Mouse (Mus musculus): ENCODE measurements at regions not wholly inside any gene's neighbourhood (a gene's known extent, or its start where the extent isn't known, plus 50 kb on each side); places are given as distances from the start of the nearest gene placed in this dataset.

DNA sequence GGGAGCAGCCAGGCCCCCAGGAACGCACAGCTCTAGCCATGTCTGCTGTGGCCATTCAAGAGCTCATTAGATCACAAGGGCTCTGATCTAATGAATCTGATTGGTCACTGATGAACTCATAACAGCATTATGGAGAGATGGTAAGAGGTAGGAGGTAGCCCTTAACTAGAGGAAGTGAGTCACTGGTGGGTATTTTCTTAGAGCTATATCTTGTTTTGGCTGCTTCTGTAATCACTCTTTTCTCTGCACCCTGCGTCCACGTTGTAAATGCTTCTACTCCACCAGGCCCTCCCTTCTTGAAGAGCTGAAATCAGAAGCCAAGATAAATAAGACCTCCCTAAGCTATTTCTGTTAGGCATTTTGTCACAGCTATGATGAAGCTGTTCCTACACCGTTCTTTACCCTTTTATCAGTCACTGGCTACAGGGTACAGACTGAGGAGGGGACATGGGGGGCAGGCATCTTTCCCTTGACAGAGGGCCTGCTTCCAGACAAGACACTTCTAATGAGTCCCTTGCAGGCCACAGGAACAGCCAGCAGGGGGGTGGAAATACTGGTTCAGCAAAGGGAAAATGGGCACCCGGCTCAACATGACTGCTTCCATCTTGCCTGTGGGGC, 412.1 kb downstream of the Pdcd6ip start:
- Histone ChIP-seq H3K27ac (no peak overlapping the region), H3K36me3 (no peaks in the 10 kb centered on the region), H3K4me1 (replicated peaks) (peaks cover 9% of the 10 kb centered on the region), H3K9me3 (replicated peaks) (no peaks in the 10 kb centered on the region), H3K27me3 (no peaks in the 10 kb centered on the region), H3K4me3 (no peak overlapping the region), H3K4me2 (no peak overlapping the region), H3K9ac (no peak overlapping the region)
- peak; percentile 37 for ATAC-seq (replicated peaks; ENCODE audit: insufficient number of reproducible peaks, insufficient read depth, low FRiP score, low read depth)
- 23% methylated on average over 5 of the region's 5 CpGs for WGBS

DNA sequence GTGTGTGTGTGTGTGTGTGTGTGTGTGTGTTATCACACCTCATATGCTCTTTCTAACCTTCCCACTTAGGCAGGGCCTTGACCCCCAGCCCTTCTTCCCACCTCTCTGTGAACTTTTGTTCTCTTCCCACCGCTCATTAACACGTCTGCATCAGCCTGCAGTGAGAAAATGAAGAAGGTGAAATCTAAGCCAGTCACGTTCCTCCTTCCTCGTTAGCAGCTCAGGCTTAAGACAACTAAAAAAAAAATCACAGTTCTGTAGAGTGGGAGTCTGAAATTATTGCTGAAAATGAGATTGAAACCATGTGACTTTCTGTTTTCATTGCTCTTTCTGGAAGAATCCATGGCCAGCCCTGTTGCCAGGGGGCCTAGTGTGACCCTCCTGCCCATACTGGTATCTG, 420.7 kb downstream of the Pdcd6ip start:
- Histone ChIP-seq H3K4me3 (no peak overlapping the region), H3K36me3 (no peaks in the 10 kb centered on the region), H3K4me2 (no peak overlapping the region), H3K27me3 (no peaks in the 10 kb centered on the region), H3K27ac (no peak overlapping the region), H3K9ac (no peak overlapping the region), H3K4me1 (replicated peaks) (no peaks in the 10 kb centered on the region), H3K9me3 (replicated peaks) (no peaks in the 10 kb centered on the region)
- no peak for ATAC-seq (replicated peaks; ENCODE audit: insufficient number of reproducible peaks, insufficient read depth, low FRiP score, low read depth)
- 53% methylated on average over 4 of the region's 4 CpGs for WGBS

GRCm38 (mm10) chr9:113283244-113283643, 424.8 kb downstream of the Pdcd6ip start:
- Histone ChIP-seq H3K27ac (no peak overlapping the region), H3K4me1 (replicated peaks) (no peaks in the 10 kb centered on the region), H3K36me3 (no peaks in the 10 kb centered on the region), H3K4me3 (no peak overlapping the region), H3K9ac (no peak overlapping the region), H3K27me3 (no peaks in the 10 kb centered on the region), H3K4me2 (no peak overlapping the region), H3K9me3 (replicated peaks) (no peaks in the 10 kb centered on the region)
- 29% methylated on average over 1 of the region's 1 CpGs for WGBS
- no peak for ATAC-seq (replicated peaks; ENCODE audit: insufficient number of reproducible peaks, insufficient read depth, low FRiP score, low read depth)

DNA sequence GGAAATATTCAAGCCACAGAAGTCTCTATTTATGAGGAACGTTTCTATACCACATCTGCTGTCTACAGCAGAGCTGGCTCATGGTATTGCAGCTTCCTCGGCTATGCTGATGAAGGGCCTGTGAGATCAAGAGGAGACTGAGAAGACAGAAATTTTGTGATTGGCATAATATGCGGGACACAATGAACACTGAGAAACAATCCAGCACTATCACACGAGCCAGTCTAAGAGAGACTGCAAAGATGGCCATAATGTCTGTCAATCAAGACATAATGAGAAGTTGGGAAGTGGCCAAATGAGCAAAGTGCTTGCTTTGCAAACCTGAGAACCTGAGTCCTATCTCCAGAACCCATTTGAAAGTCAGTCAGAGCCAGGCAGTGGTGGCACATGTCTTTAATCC, 437.5 kb downstream of the Pdcd6ip start:
- H3K9me3 ChIP-seq (replicated peaks), result no peaks in the 10 kb centered on the region
- no peak for ATAC-seq (replicated peaks; ENCODE audit: insufficient number of reproducible peaks, insufficient read depth, low FRiP score, low read depth)
- no peak overlapping the region for H3K4me2 ChIP-seq
- H3K27me3 ChIP-seq, result no peaks in the 10 kb centered on the region
- no peak overlapping the region for H3K27ac ChIP-seq
- H3K4me1 ChIP-seq (replicated peaks), result no peaks in the 10 kb centered on the region
- 76% methylated on average over 4 of the region's 4 CpGs for WGBS
- no peak overlapping the region for H3K4me3 ChIP-seq
- H3K9ac ChIP-seq, result no peak overlapping the region
- no peaks in the 10 kb centered on the region for H3K36me3 ChIP-seq

DNA sequence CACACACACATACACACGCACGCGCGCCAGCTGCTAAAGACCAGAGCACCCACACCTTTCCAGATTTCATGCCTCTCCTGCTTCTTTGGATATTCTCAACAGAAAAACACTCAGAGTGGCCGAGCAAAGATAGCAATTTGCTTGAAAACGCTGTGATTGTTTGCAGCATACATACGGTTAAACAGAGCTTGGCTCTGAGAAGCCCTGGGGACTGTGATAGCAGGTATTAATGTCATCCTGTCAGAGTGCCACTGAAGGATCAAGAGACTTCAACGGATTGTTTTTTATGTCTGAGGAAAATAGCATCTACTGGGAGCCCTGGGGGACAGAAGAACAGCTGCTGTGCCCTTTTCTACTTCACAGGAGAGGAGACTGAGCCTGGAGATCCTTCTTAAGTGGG, 440.4 kb downstream of the Pdcd6ip start:
- no peaks in the 10 kb centered on the region for H3K4me1 ChIP-seq (replicated peaks)
- no peak overlapping the region for H3K27ac ChIP-seq
- no peaks in the 10 kb centered on the region for H3K9me3 ChIP-seq (replicated peaks)
- WGBS, result 72% methylated on average over 8 of the region's 8 CpGs
- H3K36me3 ChIP-seq, result no peaks in the 10 kb centered on the region
- H3K9ac ChIP-seq, result no peak overlapping the region
- H3K4me3 ChIP-seq, result no peak overlapping the region
- no peaks in the 10 kb centered on the region for H3K27me3 ChIP-seq
- ATAC-seq (replicated peaks; ENCODE audit: insufficient number of reproducible peaks, insufficient read depth, low FRiP score, low read depth), result no peak
- no peak overlapping the region for H3K4me2 ChIP-seq

GRCm38 (mm10) chr9:113263636-113264035, 444.4 kb downstream of the Pdcd6ip start:
- 76% methylated on average over 6 of the region's 6 CpGs for WGBS

DNA sequence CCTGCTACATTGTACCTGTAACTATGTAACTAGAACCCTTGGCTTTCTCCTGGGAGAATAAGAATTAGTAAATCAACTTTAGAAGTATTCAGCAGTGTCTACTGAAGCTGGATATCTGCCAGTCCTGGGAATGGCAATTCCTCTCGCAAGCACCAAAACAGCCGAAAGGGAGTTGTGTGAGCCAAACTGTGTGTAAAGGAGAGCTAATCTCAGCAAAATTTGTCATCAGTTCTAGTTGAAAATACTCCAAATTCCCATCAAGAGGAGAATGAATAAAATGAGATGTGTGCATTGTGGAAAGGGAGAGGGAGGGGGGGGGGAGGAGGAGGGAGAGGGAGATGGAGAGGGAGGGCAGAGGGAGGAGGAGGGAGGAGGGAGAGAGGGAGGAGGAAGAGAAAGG, 447.8 kb downstream of the Pdcd6ip start:
- no peaks in the 10 kb centered on the region for H3K27me3 ChIP-seq
- H3K9ac ChIP-seq, result no peak overlapping the region
- no peak for ATAC-seq (replicated peaks; ENCODE audit: insufficient number of reproducible peaks, insufficient read depth, low FRiP score, low read depth)
- H3K27ac ChIP-seq, result no peak overlapping the region
- no peaks in the 10 kb centered on the region for H3K4me1 ChIP-seq (replicated peaks)
- no peak overlapping the region for H3K4me2 ChIP-seq
- H3K36me3 ChIP-seq, result no peaks in the 10 kb centered on the region
- H3K9me3 ChIP-seq (replicated peaks), result no peaks in the 10 kb centered on the region
- WGBS, result 52% methylated on average over 2 of the region's 2 CpGs
- H3K4me3 ChIP-seq, result no peak overlapping the region

More at GRCm38 (mm10) chr9:113263636-113264035, 444.4 kb downstream of the Pdcd6ip start:
- H3K27ac ChIP-seq, result no peak overlapping the region
- no peaks in the 10 kb centered on the region for H3K4me1 ChIP-seq (replicated peaks)
- no peaks in the 10 kb centered on the region for H3K9me3 ChIP-seq (replicated peaks)
- no peak overlapping the region for H3K4me3 ChIP-seq
- ATAC-seq (replicated peaks; ENCODE audit: insufficient number of reproducible peaks, insufficient read depth, low FRiP score, low read depth), result no peak
- H3K9ac ChIP-seq, result no peak overlapping the region
- no peak overlapping the region for H3K4me2 ChIP-seq
- no peaks in the 10 kb centered on the region for H3K27me3 ChIP-seq
- no peaks in the 10 kb centered on the region for H3K36me3 ChIP-seq

DNA sequence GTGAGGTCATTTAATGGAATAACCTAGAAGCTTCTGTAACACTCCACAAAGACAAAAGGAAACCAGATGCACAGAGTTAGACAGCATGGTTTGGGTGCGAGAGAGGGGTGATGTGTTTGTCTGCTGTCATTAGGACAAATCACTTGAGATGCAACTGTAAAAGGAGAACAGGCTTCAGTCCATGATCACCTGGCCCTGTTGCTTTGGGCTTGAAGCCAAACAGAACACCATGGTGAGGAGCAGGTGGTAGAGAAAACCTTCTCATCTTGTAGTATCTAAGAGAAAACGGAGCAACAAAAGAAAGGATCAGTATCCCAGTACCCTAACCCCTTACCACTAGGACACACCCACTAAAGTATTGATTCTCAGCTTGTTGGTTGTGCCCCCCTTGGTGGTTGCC, 449.5 kb downstream of the Pdcd6ip start:
- Histone ChIP-seq H3K4me1 (replicated peaks) (no peaks in the 10 kb centered on the region), H3K9ac (no peak overlapping the region), H3K4me2 (no peak overlapping the region), H3K27ac (no peak overlapping the region), H3K9me3 (replicated peaks) (no peaks in the 10 kb centered on the region), H3K27me3 (no peaks in the 10 kb centered on the region), H3K36me3 (no peaks in the 10 kb centered on the region), H3K4me3 (no peak overlapping the region)
- ATAC-seq (replicated peaks; ENCODE audit: insufficient number of reproducible peaks, insufficient read depth, low FRiP score, low read depth), result no peak
- 72% methylated on average over 2 of the region's 2 CpGs for WGBS

DNA sequence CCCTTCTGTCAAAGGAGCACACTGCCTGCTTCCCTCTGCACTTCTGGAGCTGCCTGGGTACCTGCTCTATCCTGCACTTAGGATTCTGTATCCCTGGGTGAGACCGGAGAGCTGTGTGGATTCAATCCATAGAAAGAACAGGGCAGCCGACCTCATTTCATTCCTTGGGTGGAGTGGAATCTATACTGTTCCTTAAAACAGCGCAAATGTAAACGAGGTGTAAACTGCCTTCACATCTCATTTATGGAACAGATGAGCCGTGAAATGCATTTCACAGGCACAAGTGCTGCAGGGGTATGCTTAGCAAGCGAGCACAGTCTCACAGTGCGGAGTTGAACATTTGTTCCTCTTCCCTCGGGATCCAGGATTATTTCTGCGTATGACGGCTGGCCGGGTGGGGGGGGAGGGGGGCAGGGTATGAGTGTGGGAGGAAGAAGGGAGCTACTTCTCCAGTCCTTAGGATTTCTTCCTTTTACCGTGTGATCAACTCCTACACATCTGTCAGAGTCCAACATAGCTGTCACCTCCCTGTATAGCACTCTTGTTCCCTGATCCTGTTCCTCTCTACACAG, 459.3 kb downstream of the Pdcd6ip start:
- Histone ChIP-seq H3K27me3 (no peaks in the 10 kb centered on the region), H3K4me1 (replicated peaks) (no peaks in the 10 kb centered on the region), H3K9me3 (replicated peaks) (no peaks in the 10 kb centered on the region), H3K4me3 (no peak overlapping the region), H3K9ac (no peak overlapping the region), H3K27ac (no peak overlapping the region), H3K4me2 (no peak overlapping the region), H3K36me3 (no peaks in the 10 kb centered on the region)
- 68% methylated on average over 12 of the region's 12 CpGs for WGBS
- ATAC-seq (replicated peaks; ENCODE audit: insufficient number of reproducible peaks, insufficient read depth, low FRiP score, low read depth), result no peak

- Histone ChIP-seq H3K4me1 (replicated peaks) (no peaks in the 10 kb centered on the region), H3K27ac (no peak overlapping the region), H3K9me3 (replicated peaks) (no peaks in the 10 kb centered on the region), H3K4me3 (no peak overlapping the region), H3K27me3 (no peaks in the 10 kb centered on the region), H3K4me2 (no peak overlapping the region), H3K36me3 (no peaks in the 10 kb centered on the region), H3K9ac (no peak overlapping the region)
- WGBS, result 45% methylated on average over 5 of the region's 5 CpGs
- ATAC-seq (replicated peaks; ENCODE audit: insufficient number of reproducible peaks, insufficient read depth, low FRiP score, low read depth), result no peak
Measured at GRCm38 (mm10) chr9:113247950-113248349, 460.1 kb downstream of the Pdcd6ip start.

DNA sequence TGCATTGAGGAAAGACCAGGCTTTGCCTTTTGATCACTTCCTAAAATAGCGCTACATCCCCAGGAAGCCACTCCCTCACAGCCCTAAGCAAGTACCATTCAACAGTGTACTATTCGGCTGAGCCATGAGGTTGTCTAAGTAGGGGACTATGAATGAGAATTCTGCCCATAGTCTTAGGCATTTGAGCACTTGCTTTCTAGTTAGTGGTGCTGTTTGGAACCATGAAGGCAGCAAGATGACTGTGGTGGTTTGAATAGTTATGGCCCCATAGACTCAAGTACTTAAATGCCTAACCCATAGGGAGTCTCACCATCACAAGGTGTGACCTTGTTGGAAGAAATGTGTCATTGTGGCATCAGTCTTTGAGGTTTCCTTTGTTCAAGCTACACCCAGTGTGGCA, 464.2 kb downstream of the Pdcd6ip start:
- 72% methylated on average over 2 of the region's 2 CpGs for WGBS
- no peak overlapping the region for H3K4me2 ChIP-seq
- no peak for ATAC-seq (replicated peaks; ENCODE audit: insufficient number of reproducible peaks, insufficient read depth, low FRiP score, low read depth)

DNA sequence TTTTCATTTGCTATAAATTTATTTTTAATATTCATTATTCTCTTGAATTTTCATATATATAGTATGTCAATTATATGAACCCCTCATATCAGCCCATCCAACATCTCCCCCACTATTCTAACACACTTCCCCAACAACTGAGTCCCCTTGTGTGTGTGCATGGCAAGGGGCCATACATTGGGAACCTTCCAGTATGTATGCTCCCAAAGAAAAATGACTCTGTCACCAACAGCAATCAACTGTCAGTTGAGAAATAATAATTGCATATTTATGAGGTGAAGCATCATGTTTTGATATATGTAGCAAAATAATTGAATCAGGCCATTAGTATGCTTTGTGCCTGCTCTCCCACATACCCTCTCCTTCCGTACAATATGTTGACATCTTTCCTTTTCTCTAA, 474.7 kb downstream of the Pdcd6ip start:
- WGBS, result 79% methylated on average over 1 of the region's 1 CpGs
- H3K27ac ChIP-seq, result no peak overlapping the region
- no peaks in the 10 kb centered on the region for H3K27me3 ChIP-seq
- H3K4me1 ChIP-seq (replicated peaks), result no peaks in the 10 kb centered on the region
- no peaks in the 10 kb centered on the region for H3K36me3 ChIP-seq
- H3K9me3 ChIP-seq (replicated peaks), result no peaks in the 10 kb centered on the region
- no peak overlapping the region for H3K4me3 ChIP-seq
- no peak for ATAC-seq (replicated peaks; ENCODE audit: insufficient number of reproducible peaks, insufficient read depth, low FRiP score, low read depth)
- H3K4me2 ChIP-seq, result no peak overlapping the region
- H3K9ac ChIP-seq, result no peak overlapping the region

More for the DNA sequence above, 464.2 kb downstream of the Pdcd6ip start:
- H3K4me3 ChIP-seq, result no peak overlapping the region
- H3K9ac ChIP-seq, result no peak overlapping the region
- H3K27me3 ChIP-seq, result no peaks in the 10 kb centered on the region
- no peaks in the 10 kb centered on the region for H3K4me1 ChIP-seq (replicated peaks)
- no peaks in the 10 kb centered on the region for H3K9me3 ChIP-seq (replicated peaks)
- no peak overlapping the region for H3K27ac ChIP-seq
- no peaks in the 10 kb centered on the region for H3K36me3 ChIP-seq
